Mouse (Mus musculus) lung, postnatal 14 days (tissue): Measurements from ENCODE around the gene Adamts3.

Experiments
- DNase-seq: peaks from one replicate; pipeline ENCODE4 v3.0.0; 2021

Adamts3 gene

GRCm38 (mm10) chr5:89814552-89814951, 68.6 kb downstream of the Adamts3 start:
- DNase-seq, result no peak

DNA sequence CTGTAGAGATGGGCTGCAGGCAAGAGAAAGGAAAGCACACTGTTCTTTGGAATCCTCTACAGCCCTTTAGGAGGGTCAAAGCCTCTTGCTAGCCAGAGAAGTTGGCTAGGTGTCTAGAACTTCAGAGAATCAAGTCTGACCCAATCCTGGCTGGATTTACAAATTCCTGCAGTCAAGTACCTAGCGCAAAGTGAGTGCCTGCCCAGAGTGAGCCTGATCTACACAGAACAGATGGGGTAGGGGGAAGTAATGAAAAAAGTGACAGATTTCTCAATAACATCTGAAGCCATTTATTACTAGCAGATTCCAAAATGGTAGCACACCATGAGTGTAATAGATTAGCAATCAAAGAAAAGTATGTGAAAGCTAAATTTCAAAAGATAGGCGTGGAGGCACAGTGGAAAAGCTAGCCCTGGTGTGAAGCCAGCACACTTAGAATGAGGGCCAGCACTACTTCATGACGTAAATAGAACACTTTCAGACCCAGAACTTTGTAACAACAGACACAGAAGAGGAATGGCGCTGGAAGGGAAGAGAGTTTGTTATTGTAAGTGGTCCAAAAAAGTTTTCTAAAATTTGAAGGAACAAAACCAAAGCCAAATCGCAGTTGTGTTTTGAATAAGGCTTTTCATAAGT, 82.8 kb downstream of the Adamts3 start:
- peak; percentile 20 for DNase-seq

GRCm38 (mm10) chr5:89793706-89794105, 89.4 kb downstream of the Adamts3 start:
- DNase-seq, result no peak

- no peak for DNase-seq
These were observed 98.5 kb downstream of the Adamts3 start for GRCm38 (mm10) chr5:89784635-89785034.

DNA sequence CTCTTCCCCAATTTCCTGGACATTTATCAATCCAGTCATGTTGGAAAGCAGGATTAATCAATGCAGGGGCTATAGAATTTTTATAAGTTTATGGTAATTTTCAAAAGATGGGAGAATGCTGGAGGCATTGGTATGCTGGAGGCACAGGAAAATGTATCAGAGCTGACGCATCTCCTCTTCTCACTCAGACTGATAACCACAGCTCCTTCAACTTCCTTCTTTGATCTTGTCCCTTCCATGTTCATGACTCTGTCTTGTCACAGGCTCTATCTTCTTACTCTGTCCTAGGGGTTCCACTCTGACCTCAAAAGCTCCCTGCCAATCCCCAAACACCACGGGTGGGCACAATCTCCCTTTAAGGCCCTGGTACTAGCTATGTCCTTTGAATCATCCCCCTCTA, 103.3 kb downstream of the Adamts3 start:
- no peak for DNase-seq

GRCm38 (mm10) chr5:89778610-89779009, 104.5 kb downstream of the Adamts3 start:
- no peak for DNase-seq

- DNase-seq, result no peak
These were observed 105.7 kb downstream of the Adamts3 start for GRCm38 (mm10) chr5:89777411-89777810.

- DNase-seq, result no peak
These were observed 112.3 kb downstream of the Adamts3 start for GRCm38 (mm10) chr5:89770655-89771355.

- no peak for DNase-seq
These were observed 119.6 kb downstream of the Adamts3 start for GRCm38 (mm10) chr5:89763189-89764187.

DNA sequence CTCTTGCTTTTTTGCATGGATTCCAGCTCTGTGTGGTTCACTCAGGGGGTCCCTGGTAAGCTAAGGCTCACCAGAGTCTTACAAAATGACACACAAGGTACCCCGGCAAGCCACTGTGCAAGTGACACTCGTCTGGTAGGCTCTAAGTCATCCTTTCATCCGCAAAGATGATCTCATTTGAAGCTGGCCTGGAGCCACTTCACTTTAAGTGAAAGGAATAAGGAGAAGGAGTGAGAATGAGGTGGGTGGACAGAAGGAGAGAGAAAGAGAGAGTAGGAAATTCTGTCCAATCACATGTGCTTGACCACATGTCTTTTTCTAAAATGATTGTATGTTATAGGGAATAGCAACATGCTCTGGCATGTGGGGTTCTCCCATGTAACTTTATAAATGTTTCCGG, 122.8 kb downstream of the Adamts3 start:
- DNase-seq, result no peak

- no peak for DNase-seq
These were observed 131.3 kb downstream of the Adamts3 start for GRCm38 (mm10) chr5:89751836-89752235.

- DNase-seq, result no peak
These were observed 134.8 kb downstream of the Adamts3 start for GRCm38 (mm10) chr5:89748185-89748884.

GRCm38 (mm10) chr5:89747149-89747659, 135.9 kb downstream of the Adamts3 start:
- no peak for DNase-seq

- DNase-seq, result no peak
These were observed 138.0 kb downstream of the Adamts3 start for GRCm38 (mm10) chr5:89745112-89745511.

- DNase-seq, result no peak
These were observed 148.4 kb downstream of the Adamts3 start for GRCm38 (mm10) chr5:89734759-89735158.

- DNase-seq, result no peak
These were observed 152.7 kb downstream of the Adamts3 start for GRCm38 (mm10) chr5:89730411-89730810.

- DNase-seq, result no peak
These were observed 155.0 kb downstream of the Adamts3 start for GRCm38 (mm10) chr5:89728117-89728516.

GRCm38 (mm10) chr5:89727497-89728057, 155.6 kb downstream of the Adamts3 start:
- no peak for DNase-seq

DNA sequence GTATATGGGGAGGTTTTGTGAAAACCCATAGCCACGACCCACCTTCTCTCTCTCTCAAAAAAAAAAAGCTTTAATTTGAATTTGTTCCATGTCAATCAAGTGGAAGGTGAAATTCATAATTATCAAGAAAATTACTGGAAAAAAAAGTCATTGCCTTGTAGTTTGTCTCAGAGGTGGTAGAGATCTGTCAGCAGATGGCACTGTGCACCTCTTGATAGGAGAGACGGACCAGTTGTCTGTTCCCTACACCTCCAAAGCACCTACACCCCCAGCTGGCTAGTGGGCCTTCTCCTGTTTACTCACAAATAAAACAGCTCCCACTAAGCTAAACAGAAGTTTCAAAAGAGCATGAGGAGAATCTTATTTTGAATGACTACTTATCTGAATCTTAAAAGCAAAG, 168.6 kb downstream of the Adamts3 start:
- no peak for DNase-seq

GRCm38 (mm10) chr5:89711116-89711859, 171.8 kb downstream of the Adamts3 start:
- DNase-seq, result no peak

DNA sequence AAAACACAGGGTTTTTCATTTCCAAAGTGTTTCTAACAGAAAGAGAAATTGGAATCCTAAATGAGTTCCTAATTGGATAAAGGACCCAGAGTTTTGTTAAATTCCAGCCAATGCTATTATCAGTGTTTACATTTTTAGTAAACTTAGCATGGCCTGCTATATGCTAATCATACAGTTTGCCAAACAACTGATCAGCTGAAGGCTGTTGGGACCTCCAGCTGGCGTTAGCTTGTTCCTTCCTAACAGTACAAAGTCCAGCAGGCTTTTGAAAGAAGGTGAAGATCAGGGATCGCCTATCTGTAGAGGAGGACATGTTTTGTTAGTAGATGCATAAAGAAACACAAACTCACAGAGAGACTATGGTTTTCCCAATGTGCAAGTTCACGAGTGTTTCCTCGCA, 173.7 kb downstream of the Adamts3 start:
- no peak for DNase-seq
